Mouse (Mus musculus): ENCODE results near the gene Fscn2.

- TF ChIP-seq CTCF (IDR thresholded peaks at IDR 0.05; ENCODE audit: extremely low read depth, insufficient read length, insufficient replicate concordance, low read depth, low read length) (no peak), POLR2A (IDR thresholded peaks at IDR 0.05; ENCODE audit: low read depth, low read length) (no peak)
Observed at GRCm38 (mm10) chr11:120341661-120342060, 19.7 kb upstream of the Fscn2 start.

All from small intestine, adult 2 months (tissue).